Mouse (Mus musculus) olfactory bulb, adult 2 months (tissue): ENCODE results near the gene Nt5dc3. TPM values are rescaled to one million over a fixed set of nuclear protein-coding genes. Genes with fewer than 3 reads are reported as not detected.

Experiments used
- H3K27ac ChIP-seq: fragments of 200-500 bp; 2 replicates; pipeline ENCODE4 v1.5.1; 2012; ENCODE audit warnings: low read depth, low read length; ENCODE audit not compliant: insufficient read depth
- H3K4me1 ChIP-seq: fragments of 200-500 bp; 2 replicates; pipeline ENCODE4 v1.6.1; 2012; ENCODE audit warnings: low read length; ENCODE audit not compliant: control insufficient read depth, insufficient read depth
- H3K4me3 ChIP-seq: fragments of 200-500 bp; 2 replicates; pipeline ENCODE4 v1.5.1; 2012; ENCODE audit warnings: mild to moderate bottlenecking, low read depth, low read length, moderate library complexity; ENCODE audit not compliant: insufficient read depth
- CTCF ChIP-seq: fragments of 200-500 bp; IDR thresholded peaks from 2 replicates; pipeline ENCODE4 v1.5.1; 2012; ENCODE audit warnings: low read depth, mild to moderate bottlenecking, low read length, moderate library complexity; ENCODE audit not compliant: insufficient read depth
- POLR2A ChIP-seq: fragments of 200-500 bp; IDR thresholded peaks from 2 replicates; pipeline ENCODE4 v1.6.1; 2012; ENCODE audit warnings: mild to moderate bottlenecking, low read depth, low read length, moderate library complexity; ENCODE audit not compliant: insufficient read depth
- WGBS: fragments of 180-500 bp; shearing (Covaris S2); methylation state at CpG from one replicate; pipeline ENCODE4 v1.1.7; 2018; 5-methylcytosine and 5-hydroxymethylcytosine counted together
- polyA plus RNA-seq: library from polyadenylated mRNA; stranded (reverse); fragments of >200 nt; gene quantifications from 2 replicates; pipeline ENCODE4 v1.2.4, GENCODE M21; 2012; ENCODE audit warnings: low replicate concordance; ENCODE audit not compliant: missing spikeins, insufficient read depth, insufficient read length

The Nt5dc3 gene
- polyA plus RNA-seq, 1 experiment = not detected

DNA sequence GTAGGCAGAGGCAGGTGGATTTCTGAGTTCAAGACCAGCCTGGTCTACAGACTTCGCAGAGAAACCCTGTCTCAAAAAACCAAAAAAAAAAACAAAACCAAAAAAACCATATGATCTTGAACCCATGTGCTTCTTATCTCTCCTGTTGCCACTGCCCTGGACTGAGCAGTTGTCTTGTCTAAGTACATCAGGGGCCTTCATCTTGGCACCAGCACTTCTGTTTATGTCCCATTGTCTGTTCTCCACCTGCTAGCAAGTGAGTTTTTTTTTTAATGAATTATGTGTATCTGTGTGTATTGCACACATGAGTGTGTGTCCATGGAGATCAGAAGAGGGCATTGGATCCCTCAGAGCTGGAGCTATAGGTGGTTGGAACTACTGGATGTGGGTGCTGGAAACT lies 28.6 kb downstream of the Nt5dc3 start:
- Histone ChIP-seq H3K27ac (no peak overlapping the region), H3K4me1 (peaks cover 8% of the 10 kb centered on the region), H3K4me3 (no peak overlapping the region)
- no peak for TF ChIP-seq CTCF
- TF ChIP-seq POLR2A = no peak
- 97% methylated on average over 1 of the region's 1 CpGs for WGBS

DNA sequence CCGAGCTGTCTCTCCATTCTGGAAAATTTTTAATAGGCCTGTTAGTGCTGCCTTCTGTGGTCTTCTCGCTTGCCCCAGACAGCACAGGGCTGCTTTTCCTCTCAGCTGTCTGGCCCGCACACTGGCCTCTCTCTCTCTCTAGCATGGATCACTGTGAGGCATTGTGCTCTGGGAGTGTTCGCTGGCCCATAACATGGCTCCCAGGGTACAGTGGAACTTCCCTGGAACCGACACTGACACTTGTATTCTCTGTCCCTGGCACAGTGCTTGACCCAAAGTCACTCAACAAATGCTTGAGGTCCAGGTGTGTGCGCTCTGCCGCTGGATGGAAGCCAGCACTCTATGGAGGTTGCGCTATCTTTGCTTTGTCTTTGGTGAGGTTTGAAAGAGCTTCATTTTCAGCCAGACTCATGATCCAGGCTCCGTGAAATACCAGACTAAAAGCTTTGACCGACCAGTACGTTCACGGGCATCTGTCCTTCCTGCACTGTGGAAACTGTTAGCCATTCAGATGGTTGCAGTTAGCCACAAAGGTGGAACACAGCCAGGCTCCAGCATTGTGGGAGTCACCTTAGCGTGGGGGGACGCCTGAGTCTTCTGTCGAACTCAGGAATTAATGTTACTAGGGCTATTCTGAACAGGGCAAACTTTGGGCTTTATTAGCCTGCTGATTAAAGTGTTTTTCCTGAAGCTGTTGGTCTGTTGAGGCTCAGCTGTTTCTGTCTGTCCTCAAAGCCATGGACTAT lies 29.4 kb downstream of the Nt5dc3 start:
- no peak overlapping the region for H3K4me3 ChIP-seq
- H3K4me1 ChIP-seq = peaks cover 8% of the 10 kb centered on the region
- 76% methylated on average over 15 of the region's 15 CpGs for WGBS
- TF ChIP-seq CTCF (no peak), POLR2A (no peak)
- no peak overlapping the region; the same call in 1 of the 2 replicates for H3K27ac ChIP-seq

- H3K27ac ChIP-seq = no peak overlapping the region
Measured at GRCm38 (mm10) chr10:86810000-86810399, 31.2 kb downstream of the Nt5dc3 start.

GRCm38 (mm10) chr10:86810612-86811011 lies 31.8 kb downstream of the Nt5dc3 start:
- TF ChIP-seq CTCF = no peak
- TF ChIP-seq POLR2A = no peak
- Histone ChIP-seq H3K4me1 (peaks cover 8% of the 10 kb centered on the region), H3K4me3 (no peak overlapping the region), H3K27ac (no peak overlapping the region)
- 91% methylated on average over 5 of the region's 5 CpGs for WGBS

More at GRCm38 (mm10) chr10:86810000-86810399, 31.2 kb downstream of the Nt5dc3 start:
- Histone ChIP-seq H3K4me3 (no peak overlapping the region), H3K4me1 (peaks cover 8% of the 10 kb centered on the region)
- WGBS = 80% methylated on average over 9 of the region's 9 CpGs
- TF ChIP-seq POLR2A (no peak), CTCF (no peak)

GRCm38 (mm10) chr10:86814292-86815131 lies 35.7 kb downstream of the Nt5dc3 start:
- Histone ChIP-seq H3K27ac (no peak overlapping the region), H3K4me3 (no peak overlapping the region), H3K4me1 (peaks cover 4% of the 10 kb centered on the region)
- 87% methylated on average over 19 of the region's 19 CpGs for whole genome bisulfite sequencing
- no peak for TF ChIP-seq POLR2A
- TF ChIP-seq CTCF = no peak

DNA sequence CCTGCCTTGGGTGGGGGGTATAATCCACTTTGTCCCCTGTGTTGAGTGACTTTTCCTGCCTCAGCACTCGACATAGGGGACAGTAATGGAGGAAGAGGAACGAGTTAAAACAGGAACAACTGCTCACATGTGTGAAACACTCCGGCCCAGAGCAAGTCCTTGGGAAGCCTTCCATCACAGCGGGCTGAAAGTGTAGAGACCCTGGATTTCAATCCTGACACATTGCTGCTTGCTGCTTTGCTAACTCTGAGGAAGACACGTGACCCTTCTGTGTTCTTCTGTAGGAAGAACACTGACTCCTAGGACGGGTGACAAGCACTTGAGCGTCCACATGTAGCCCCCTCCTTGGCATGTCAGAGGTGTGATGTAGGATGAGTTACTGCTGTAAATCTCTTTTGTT lies 36.3 kb downstream of the Nt5dc3 start:
- H3K4me1 ChIP-seq = no peaks in the 10 kb centered on the region
- H3K4me3 ChIP-seq = no peak overlapping the region
- 91% methylated on average over 7 of the region's 7 CpGs for WGBS
- TF ChIP-seq CTCF (no peak), POLR2A (no peak)
- no peak overlapping the region for H3K27ac ChIP-seq

DNA sequence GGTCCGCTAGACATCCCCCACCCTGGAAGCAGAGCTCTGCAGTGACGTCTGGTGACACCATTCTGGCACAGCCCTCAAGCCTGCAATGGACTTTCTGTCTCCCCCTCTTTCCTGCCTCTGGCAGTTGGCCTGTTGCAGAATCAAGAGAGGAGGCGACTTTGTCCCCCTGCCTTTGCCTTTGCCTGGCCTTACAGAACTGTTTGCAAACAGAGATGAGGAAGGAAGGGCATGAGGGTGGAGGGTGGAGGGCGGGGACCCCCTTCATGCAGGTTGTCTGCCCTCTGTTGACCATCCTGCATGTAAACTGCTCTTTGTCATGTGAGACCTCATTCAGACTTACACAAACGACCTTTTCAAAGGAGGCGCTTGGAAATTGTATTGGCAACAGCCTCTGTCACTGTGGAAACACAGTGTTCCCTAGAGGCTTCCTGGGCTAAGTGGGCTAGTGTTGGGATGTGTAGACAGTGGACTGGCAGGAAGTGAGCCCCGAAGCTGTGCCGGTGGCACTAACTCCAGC lies 40.9 kb downstream of the Nt5dc3 start:
- TF ChIP-seq CTCF = no peak
- TF ChIP-seq POLR2A = no peak
- no peak overlapping the region for H3K27ac ChIP-seq
- H3K4me3 ChIP-seq = no peak overlapping the region
- WGBS = 48% methylated on average over 8 of the region's 8 CpGs
- H3K4me1 ChIP-seq = no peaks in the 10 kb centered on the region

DNA sequence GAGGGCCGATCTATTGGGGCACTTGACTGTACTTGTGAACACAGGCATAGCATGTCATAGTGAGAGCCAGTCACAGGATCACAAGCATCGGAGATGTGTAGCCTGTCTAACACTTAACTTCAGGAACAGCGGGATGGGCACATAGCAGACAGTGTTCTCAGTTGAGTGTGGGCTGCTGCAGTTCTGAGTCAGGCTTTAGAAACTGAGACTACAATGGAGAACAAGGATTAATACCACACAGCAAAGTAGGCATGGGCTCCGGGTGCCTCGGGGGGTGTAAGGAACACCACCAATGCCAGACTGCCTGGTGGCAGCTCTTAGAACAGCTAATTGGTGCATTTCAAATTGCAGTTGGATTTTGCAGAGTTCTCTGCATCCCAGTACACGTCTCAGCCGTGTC lies 42.2 kb downstream of the Nt5dc3 start:
- Histone ChIP-seq H3K4me3 (no peak overlapping the region), H3K27ac (no peak overlapping the region), H3K4me1 (peaks cover 7% of the 10 kb centered on the region)
- no peak for TF ChIP-seq POLR2A
- no peak for TF ChIP-seq CTCF
- WGBS = 65% methylated on average over 7 of the region's 7 CpGs

- Histone ChIP-seq H3K4me1 (peaks cover 10% of the 10 kb centered on the region), H3K27ac (no peak overlapping the region), H3K4me3 (no peak overlapping the region)
- 84% methylated on average over 6 of the region's 6 CpGs for WGBS
- no peak for TF ChIP-seq POLR2A
- no peak for TF ChIP-seq CTCF
Measured at GRCm38 (mm10) chr10:86824093-86824492, 45.3 kb downstream of the Nt5dc3 start.
